Mouse (Mus musculus): Measurements from ENCODE around the gene Camk1g. TPM values are rescaled to one million over a fixed set of nuclear protein-coding genes. Genes with fewer than 3 reads are reported as not detected.

Camk1g gene
- total and polyA plus RNA-seq, 3 experiments, result not detected

DNA sequence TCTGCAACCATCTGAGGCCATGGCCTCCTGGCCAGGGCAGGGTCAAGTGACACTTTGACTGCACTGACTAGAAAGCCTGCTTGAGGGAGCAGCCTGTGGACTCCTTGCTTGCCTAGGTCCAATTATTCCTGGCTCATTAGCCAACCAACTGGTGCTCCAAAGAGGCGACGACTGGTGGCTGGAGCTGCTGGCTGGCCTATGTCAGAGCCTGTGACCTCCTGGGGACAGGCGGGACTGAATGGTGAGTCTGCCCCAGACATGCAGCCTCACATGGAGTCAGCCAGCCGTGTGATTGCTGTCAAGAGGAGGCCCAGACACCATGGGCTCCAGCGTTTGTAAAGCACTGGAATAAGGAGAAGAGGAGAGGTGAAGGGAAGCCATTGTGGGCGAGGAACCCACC, 8.9 kb downstream of the Camk1g start:
- peaks cover 4% of the 10 kb centered on the region for H3K27me3 ChIP-seq (replicated peaks)
- TF ChIP-seq KAT2A (IDR thresholded peaks at IDR 0.05; ENCODE audit: insufficient replicate concordance, low read length) (no peak), JUND (conservative IDR thresholded peaks at IDR 0.05; ENCODE audit: low read depth, low read length) (no peak), MXI1 (IDR thresholded peaks at IDR 0.05; ENCODE audit: low read depth, low read length) (no peak), TBP (conservative IDR thresholded peaks at IDR 0.05; ENCODE audit: low read depth, low read length) (no peak), MAX (IDR thresholded peaks at IDR 0.05; ENCODE audit: low read length) (no peak), ZNF384 (IDR thresholded peaks at IDR 0.05; ENCODE audit: low read depth, low read length) (no peak), RAD21 (IDR thresholded peaks at IDR 0.05; ENCODE audit: low read depth, low read length) (no peak), MAZ (IDR thresholded peaks at IDR 0.05; ENCODE audit: low read depth, low read length) (no peak), USF1 (IDR thresholded peaks at IDR 0.05; ENCODE audit: low read depth, low read length) (no peak), CHD2 (IDR thresholded peaks at IDR 0.05; ENCODE audit: low read length) (no peak), USF2 (conservative IDR thresholded peaks at IDR 0.05; ENCODE audit: low read depth, low read length) (no peak), CTCF (conservative IDR thresholded peaks at IDR 0.05 in 1 of 2, IDR thresholded peaks at IDR 0.05 in 1 of 2; ENCODE audit: low read depth in 2 of 2, low read length in 2 of 2) (no peak), BHLHE40 (IDR thresholded peaks at IDR 0.05; ENCODE audit: low read depth, low read length) (no peak), ELF1 (IDR thresholded peaks at IDR 0.05; ENCODE audit: low read depth, low read length) (no peak), POLR2A (IDR thresholded peaks at IDR 0.05; ENCODE audit: low read depth, low read length) (no peak), RCOR1 (conservative IDR thresholded peaks at IDR 0.05; ENCODE audit: low read depth, low read length) (no peak)
- H3K27ac ChIP-seq (ENCODE audit: insufficient read depth, low read depth), result no peak overlapping the region
- no peaks in the 10 kb centered on the region for H3K79me2 ChIP-seq (replicated peaks; ENCODE audit: control insufficient read depth, extremely low read depth, insufficient read depth, poor library complexity, severe bottlenecking)
- H3K4me1 ChIP-seq (ENCODE audit: control insufficient read depth in 1 of 2, insufficient read depth in 2 of 2), result peaks cover 0 to 35% of the 10 kb centered on the region in 2 experiments; a peak in 2 of 4 replicates
- H3K9ac ChIP-seq (ENCODE audit: insufficient read depth, low read depth), result no peak overlapping the region
- no peak overlapping the region for H3K4me3 ChIP-seq (replicated peaks in 1 of 3; ENCODE audit: low read depth in 2 of 3, low read length in 2 of 3, poor library complexity in 1 of 3)
- dilution Hi-C loops (cut with MboI; ENCODE audit: extremely low pct_ligation_motif_present, extremely low pct_unique_long_range_greater_than_20kb, low sequenced_read_pairs), result no loop called here
- H3K36me3 ChIP-seq (replicated peaks in 1 of 2; ENCODE audit: control insufficient read depth in 1 of 2, insufficient read depth in 1 of 2, low read length in 1 of 2), result no peaks in the 10 kb centered on the region
- DNase-seq (ENCODE audit: extremely low read depth), result no peak
- H3K9me3 ChIP-seq (replicated peaks; ENCODE audit: low read length), result no peaks in the 10 kb centered on the region
- no peak overlapping the region for H3K4me2 ChIP-seq (ENCODE audit: insufficient read depth, low read depth, poor library complexity, severe bottlenecking)
- in situ Hi-C loops (cut with MboI; ENCODE audit: low pct_ligation_motif_present, low pct_unique_long_range_greater_than_20kb, low sequenced_read_pairs), result no loop called here

DNA sequence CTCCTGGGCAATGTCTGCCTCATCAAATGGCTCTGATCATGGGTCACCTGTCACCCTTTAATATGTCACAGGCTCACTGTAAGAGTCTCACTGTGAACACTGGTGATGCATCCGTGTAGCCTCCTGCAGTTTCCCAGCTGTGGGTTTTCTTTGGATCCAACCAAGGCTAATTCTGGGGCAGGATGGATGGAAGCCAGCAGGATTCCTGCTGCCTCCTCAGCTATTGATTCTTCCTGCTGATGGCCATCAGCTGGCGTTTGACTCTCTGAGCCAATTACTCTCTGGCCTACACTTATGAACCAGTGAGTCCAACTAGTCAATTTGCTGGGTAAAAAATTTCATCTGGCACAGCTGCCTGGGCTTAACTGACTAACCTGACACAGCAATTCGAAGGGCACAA, 10.9 kb downstream of the Camk1g start:
- no peak for DNase-seq (ENCODE audit: extremely low read depth)
- H3K4me3 ChIP-seq (replicated peaks in 1 of 3; ENCODE audit: low read depth in 2 of 3, low read length in 2 of 3, poor library complexity in 1 of 3), result no peak overlapping the region
- TF ChIP-seq MXI1 (IDR thresholded peaks at IDR 0.05; ENCODE audit: low read depth, low read length), result no peak
- TF ChIP-seq CTCF (conservative IDR thresholded peaks at IDR 0.05 in 1 of 2, IDR thresholded peaks at IDR 0.05 in 1 of 2; ENCODE audit: low read depth in 2 of 2, low read length in 2 of 2), result no peak
- no peaks in the 10 kb centered on the region for H3K9me3 ChIP-seq (replicated peaks; ENCODE audit: low read length)
- H3K4me1 ChIP-seq (ENCODE audit: control insufficient read depth in 1 of 2, insufficient read depth in 2 of 2), result peaks cover 0 to 29% of the 10 kb centered on the region in 2 experiments; a peak in 2 of 4 replicates
- no peak overlapping the region for H3K27ac ChIP-seq (ENCODE audit: insufficient read depth, low read depth)
- dilution Hi-C loops (cut with MboI; ENCODE audit: extremely low pct_ligation_motif_present, extremely low pct_unique_long_range_greater_than_20kb, low sequenced_read_pairs), result no loop called here
- H3K4me2 ChIP-seq (ENCODE audit: insufficient read depth, low read depth, poor library complexity, severe bottlenecking), result no peak overlapping the region
- no peaks in the 10 kb centered on the region for H3K27me3 ChIP-seq (replicated peaks)
- H3K36me3 ChIP-seq (replicated peaks in 1 of 2; ENCODE audit: control insufficient read depth in 1 of 2, insufficient read depth in 1 of 2, low read length in 1 of 2), result no peaks in the 10 kb centered on the region
- H3K79me2 ChIP-seq (replicated peaks; ENCODE audit: control insufficient read depth, extremely low read depth, insufficient read depth, poor library complexity, severe bottlenecking), result no peaks in the 10 kb centered on the region
- in situ Hi-C loops (cut with MboI; ENCODE audit: low pct_ligation_motif_present, low pct_unique_long_range_greater_than_20kb, low sequenced_read_pairs), result no loop called here
- H3K9ac ChIP-seq (ENCODE audit: insufficient read depth, low read depth), result no peak overlapping the region
